Mouse (Mus musculus) heart, adult 10 weeks (tissue): ENCODE measurements around the gene Zfp946. TPM values are rescaled to one million over a fixed set of nuclear protein-coding genes. Genes with fewer than 3 reads are reported as not detected.

Source experiments
- polyA plus RNA-seq: library from polyadenylated mRNA; stranded (reverse); fragments of 350-450 nt; fragmentation: Illumina TruSeq; extraction: RNeasy Lipid Tissue Mini Kit (QIAGEN cat#74804); gene quantifications from one replicate; pipeline ENCODE4 v1.2.3, GENCODE M21; 2014; ENCODE audit warnings: low read depth, low replicate concordance

Gene Zfp946
- polyA plus RNA-seq = 5.1 TPM

GRCm38 (mm10) chr17:22423952-22424617 is at the start of gene Zfp946:
Gene Zfp946 (plus strand): TSS chr17:22424222.

Other genes starting within 250 kb of the Zfp946 start
- gene Zfp994, start 198.6 kb upstream of the Zfp946 start, polyA plus RNA-seq = 2.5 TPM
- gene CT030661.1, start 109.4 kb upstream of the Zfp946 start, polyA plus RNA-seq = 8.4 TPM
- 7.6 TPM for gene Zfp944, start 62.8 kb upstream of the Zfp946 start, polyA plus RNA-seq
- 9.5 TPM for gene Zfp758, start 62.8 kb upstream of the Zfp946 start, polyA plus RNA-seq
- not detected for gene Vmn2r111, start 149.3 kb downstream of the Zfp946 start, polyA plus RNA-seq
- gene Vmn2r112, start 176.7 kb downstream of the Zfp946 start, polyA plus RNA-seq = not detected